In the genomic region with DNA sequence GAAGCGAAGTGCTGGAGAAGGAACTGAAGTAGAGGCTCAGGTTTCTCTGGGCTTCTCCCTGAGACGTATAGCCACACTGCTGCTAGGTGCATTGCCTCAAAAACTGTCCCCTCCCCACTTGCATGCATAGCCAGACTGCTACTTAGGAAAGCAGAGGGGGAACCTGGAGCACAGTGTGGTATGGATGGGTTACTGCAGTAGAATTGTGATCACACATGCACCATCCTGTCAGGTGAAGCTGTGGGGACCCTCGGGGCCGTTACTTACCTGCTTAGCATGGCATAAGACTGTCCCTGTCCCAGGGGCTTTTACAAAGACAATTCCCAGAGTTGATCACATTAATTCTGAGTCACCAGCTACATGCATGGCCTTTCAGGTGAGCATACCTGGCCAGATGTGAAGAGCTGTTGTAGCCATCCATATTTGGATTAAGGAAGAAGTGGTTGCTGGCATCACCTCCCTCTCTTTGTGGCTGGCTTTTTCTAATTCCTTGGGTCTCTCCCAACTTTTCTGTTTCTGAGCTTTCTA, we compare ENCODE assay signal across 15 mouse cellular contexts. TPM values are rescaled to one million over a fixed set of nuclear protein-coding genes. Genes with fewer than 3 reads are reported as not detected.
A peak's percentile ranks its signal among the peaks of the same experiment; 100 is the strongest.
DNase-seq lines count a peak whose midpoint lies in the region; ATAC-seq and TF ChIP-seq lines count a peak whose summit lies in the region.
"Had no signal": no experiment of that assay in that cellular context is flagged by ENCODE, and none has a peak within 500 bp of the region (broad histone marks: within the 10 kb centered on the region; RNA-seq: fewer than 3 reads in every experiment).

No protein-coding gene starts in this region.

- no peak overlapping the region for H3K4me3 ChIP-seq in hindbrain, embryonic 16.5 days (ENCODE audit: low read length)
- H3K4me3 ChIP-seq in hindbrain, embryonic 13.5 days: no peak overlapping the region
- no peak overlapping the region for H3K4me3 ChIP-seq in midbrain, embryonic 16.5 days (ENCODE audit: low read depth, low read length)
- no peak overlapping the region for H3K4me3 ChIP-seq in midbrain, embryonic 15.5 days
- H3K4me3 ChIP-seq in olfactory bulb, adult 2 months (ENCODE audit: insufficient read depth, low read depth, low read length): no peak overlapping the region
- H3K4me3 ChIP-seq: embryonic facial prominence, embryonic 15.5 days; forebrain, embryonic 10.5 days; limb, embryonic 13.5 days had no signal

- no peak overlapping the region for H3K27ac ChIP-seq in hindbrain, embryonic 16.5 days (ENCODE audit: low read depth, low read length)
- H3K27ac ChIP-seq in hindbrain, embryonic 13.5 days: no peak overlapping the region
- H3K27ac ChIP-seq in midbrain, embryonic 16.5 days (ENCODE audit: low read length): no peak overlapping the region
- no peak overlapping the region for H3K27ac ChIP-seq in midbrain, embryonic 15.5 days
- H3K27ac ChIP-seq in olfactory bulb, adult 2 months (ENCODE audit: insufficient read depth, low read depth, low read length): 0 out of 2 replicates have a peak overlapping the region, but pooled peaks have one; percentile 17
- H3K27ac ChIP-seq: embryonic facial prominence, embryonic 15.5 days; forebrain, embryonic 10.5 days; limb, embryonic 13.5 days; liver, embryonic 14.5 days had no signal

- DNase-seq in cerebellum, adult 11 months: no peak
- no peak for DNase-seq in ovary, adult 18-20 months (ENCODE audit: low spot score)
- DNase-seq: cerebellum, postnatal 10 days; gastrocnemius, postnatal 10 days; right cerebral cortex, postnatal 4 days had no signal

- no peaks in the 10 kb centered on the region for H3K36me3 ChIP-seq in hindbrain, embryonic 16.5 days (ENCODE audit: control insufficient read depth, insufficient read depth, low read length)
- H3K36me3 ChIP-seq in hindbrain, embryonic 13.5 days: no peaks in the 10 kb centered on the region
- H3K36me3 ChIP-seq in midbrain, embryonic 16.5 days (ENCODE audit: control insufficient read depth, insufficient read depth, low read length): no peaks in the 10 kb centered on the region
- no peaks in the 10 kb centered on the region for H3K36me3 ChIP-seq in midbrain, embryonic 15.5 days (replicated peaks)
- H3K36me3 ChIP-seq: embryonic facial prominence, embryonic 15.5 days; forebrain, embryonic 10.5 days; limb, embryonic 13.5 days had no signal

- TF ChIP-seq CTCF in olfactory bulb, adult 2 months (IDR thresholded peaks at IDR 0.05; ENCODE audit: insufficient read depth, low read depth, low read length): no peak

- H3K27me3 ChIP-seq in hindbrain, embryonic 16.5 days (replicated peaks; ENCODE audit: control insufficient read depth, insufficient read depth, low read length): no peaks in the 10 kb centered on the region
- H3K27me3 ChIP-seq in hindbrain, embryonic 13.5 days: no peaks in the 10 kb centered on the region
- H3K27me3 ChIP-seq in midbrain, embryonic 16.5 days (ENCODE audit: control insufficient read depth, insufficient read depth, low read depth, low read length): no peaks in the 10 kb centered on the region
- H3K27me3 ChIP-seq in midbrain, embryonic 15.5 days (replicated peaks): no peaks in the 10 kb centered on the region
- H3K27me3 ChIP-seq: embryonic facial prominence, embryonic 15.5 days; limb, embryonic 13.5 days had no signal

- 0 out of 2 replicates have a peak, but pooled peaks have one; percentile 31 for ATAC-seq in hindbrain, embryonic 16.5 days
- no peak for ATAC-seq in hindbrain, embryonic 13.5 days (ENCODE audit: low FRiP score)
- ATAC-seq in midbrain, embryonic 16.5 days: peak; percentile 48; the same call in 1 of the 2 replicates
- ATAC-seq in midbrain, embryonic 15.5 days (replicated peaks): no peak

- H3K9me3 ChIP-seq in hindbrain, embryonic 16.5 days (ENCODE audit: control insufficient read depth, low read length): no peaks in the 10 kb centered on the region
- H3K9me3 ChIP-seq in hindbrain, embryonic 13.5 days: no peaks in the 10 kb centered on the region
- H3K9me3 ChIP-seq in midbrain, embryonic 16.5 days (replicated peaks; ENCODE audit: control insufficient read depth, low read length, poor library complexity, severe bottlenecking): no peaks in the 10 kb centered on the region
- H3K9me3 ChIP-seq in midbrain, embryonic 15.5 days: no peaks in the 10 kb centered on the region
- H3K9me3 ChIP-seq: embryonic facial prominence, embryonic 15.5 days; forebrain, embryonic 10.5 days; limb, embryonic 13.5 days had no signal

- H3K4me2 ChIP-seq in hindbrain, embryonic 16.5 days (ENCODE audit: low read length): no peak overlapping the region
- H3K4me2 ChIP-seq in hindbrain, embryonic 13.5 days: no peak overlapping the region
- no peak overlapping the region for H3K4me2 ChIP-seq in midbrain, embryonic 16.5 days (ENCODE audit: low read length)
- no peak overlapping the region for H3K4me2 ChIP-seq in midbrain, embryonic 15.5 days
- H3K4me2 ChIP-seq: embryonic facial prominence, embryonic 15.5 days; heart, embryonic 11.5 days; limb, embryonic 13.5 days had no signal

- H3K4me1 ChIP-seq in hindbrain, embryonic 16.5 days (ENCODE audit: control insufficient read depth, insufficient read depth, low read depth, low read length): peaks cover 5% of the 10 kb centered on the region; the same call in 1 of the 2 replicates
- peaks cover 23% of the 10 kb centered on the region for H3K4me1 ChIP-seq in hindbrain, embryonic 13.5 days (replicated peaks)
- peaks cover 10% of the 10 kb centered on the region; the same call in 1 of the 2 replicates for H3K4me1 ChIP-seq in midbrain, embryonic 16.5 days (ENCODE audit: control insufficient read depth, insufficient read depth, low read length)
- H3K4me1 ChIP-seq in midbrain, embryonic 15.5 days: peaks cover 8% of the 10 kb centered on the region; the same call in 1 of the 2 replicates
- H3K4me1 ChIP-seq in olfactory bulb, adult 2 months (ENCODE audit: control insufficient read depth, insufficient read depth, low read length): no peaks in the 10 kb centered on the region

- H3K9ac ChIP-seq in hindbrain, embryonic 16.5 days (ENCODE audit: low read depth, low read length): no peak overlapping the region
- H3K9ac ChIP-seq in hindbrain, embryonic 13.5 days: no peak overlapping the region
- no peak overlapping the region for H3K9ac ChIP-seq in midbrain, embryonic 16.5 days (ENCODE audit: low read depth, low read length)
- no peak overlapping the region for H3K9ac ChIP-seq in midbrain, embryonic 15.5 days
- H3K9ac ChIP-seq: embryonic facial prominence, embryonic 15.5 days; limb, embryonic 13.5 days; liver, embryonic 14.5 days had no signal

- 80% methylated on average over 4 of the region's 4 CpGs for WGBS in hindbrain, embryonic 16.5 days
- 76% methylated on average over 4 of the region's 4 CpGs for WGBS in hindbrain, embryonic 13.5 days
- WGBS in midbrain, embryonic 16.5 days: 74% methylated on average over 4 of the region's 4 CpGs
- 79% methylated on average over 4 of the region's 4 CpGs for WGBS in midbrain, embryonic 15.5 days
- WGBS in olfactory bulb, adult 2 months: 80% methylated on average over 4 of the region's 4 CpGs

- TF ChIP-seq POLR2A in olfactory bulb, adult 2 months (IDR thresholded peaks at IDR 0.05; ENCODE audit: insufficient read depth, low read depth, low read length): no peak

RNA-seq across cellular contexts. Expression of gene Fam171a1, which starts 14.4 kb away (rescaled TPM):
- 37.4 and 51.0 TPM in 2 replicates for polyA plus RNA-seq in hindbrain, embryonic 16.5 days (2015; fragmentation: Nextera tagmentation; extraction: Ambion mirVana)
- 46.7 and 50.8 TPM in 2 replicates for polyA plus RNA-seq in hindbrain, embryonic 13.5 days (2015; fragmentation: Nextera tagmentation; extraction: Ambion mirVana)
- 44.0 and 48.0 TPM in 2 replicates for polyA plus RNA-seq in midbrain, embryonic 16.5 days (2015; fragmentation: Nextera tagmentation; extraction: Ambion mirVana)
- 48.3 and 49.8 TPM in 2 replicates for polyA plus RNA-seq in midbrain, embryonic 15.5 days (2015; fragmentation: Nextera tagmentation; extraction: Ambion mirVana)
- not detected in 2 replicates for polyA plus RNA-seq in olfactory bulb, adult 2 months (2012; ENCODE audit: insufficient read depth, insufficient read length, low replicate concordance, missing spikeins)

Comparison
In these comparisons a context has a peak if more than half of its experiments do, and no peak if none do; other contexts are left out.
1. ATAC-seq: peak in hindbrain, embryonic 16.5 days (single experiment) and midbrain, embryonic 16.5 days (single experiment); none in hindbrain, embryonic 13.5 days (single experiment) and midbrain, embryonic 15.5 days (single experiment).